Mouse (Mus musculus) frontal cortex, postnatal 25 days (tissue): ENCODE results near the gene Tmem151b.

Experiments used
- DNase-seq, 2 experiments: peaks; one replicate each; pipeline ENCODE4 v3.0.0; 2022; ENCODE audit warnings: low spot score in 2 of 2

Gene Tmem151b

DNA sequence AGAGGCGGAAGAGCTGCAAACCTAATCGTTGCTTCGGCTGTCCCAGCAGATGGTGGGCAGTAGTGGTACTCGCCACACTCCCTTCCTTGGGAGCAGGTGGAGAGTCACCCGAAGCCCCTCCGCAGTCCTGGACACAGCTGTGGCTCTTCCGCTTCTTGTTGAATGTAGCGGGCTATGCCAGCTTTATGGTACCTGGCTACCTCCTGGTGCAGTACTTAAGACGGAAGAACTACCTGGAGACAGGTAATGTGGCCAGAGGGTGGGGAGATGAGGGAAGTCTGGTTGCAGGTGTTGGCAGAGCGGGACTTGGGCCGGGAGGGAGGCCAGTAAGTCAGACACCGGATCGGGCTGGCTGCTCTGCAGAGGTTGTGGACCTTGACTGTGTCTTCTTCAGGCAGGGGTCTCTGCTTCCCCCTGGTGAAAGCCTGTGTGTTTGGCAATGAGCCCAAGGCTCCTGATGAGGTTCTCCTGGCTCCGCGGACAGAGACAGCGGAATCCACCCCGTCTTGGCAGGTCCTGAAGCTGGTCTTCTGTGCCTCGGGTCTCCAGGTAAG lies 15.1 kb upstream of the Tmem151b start:
- DNase-seq = no peak

DNA sequence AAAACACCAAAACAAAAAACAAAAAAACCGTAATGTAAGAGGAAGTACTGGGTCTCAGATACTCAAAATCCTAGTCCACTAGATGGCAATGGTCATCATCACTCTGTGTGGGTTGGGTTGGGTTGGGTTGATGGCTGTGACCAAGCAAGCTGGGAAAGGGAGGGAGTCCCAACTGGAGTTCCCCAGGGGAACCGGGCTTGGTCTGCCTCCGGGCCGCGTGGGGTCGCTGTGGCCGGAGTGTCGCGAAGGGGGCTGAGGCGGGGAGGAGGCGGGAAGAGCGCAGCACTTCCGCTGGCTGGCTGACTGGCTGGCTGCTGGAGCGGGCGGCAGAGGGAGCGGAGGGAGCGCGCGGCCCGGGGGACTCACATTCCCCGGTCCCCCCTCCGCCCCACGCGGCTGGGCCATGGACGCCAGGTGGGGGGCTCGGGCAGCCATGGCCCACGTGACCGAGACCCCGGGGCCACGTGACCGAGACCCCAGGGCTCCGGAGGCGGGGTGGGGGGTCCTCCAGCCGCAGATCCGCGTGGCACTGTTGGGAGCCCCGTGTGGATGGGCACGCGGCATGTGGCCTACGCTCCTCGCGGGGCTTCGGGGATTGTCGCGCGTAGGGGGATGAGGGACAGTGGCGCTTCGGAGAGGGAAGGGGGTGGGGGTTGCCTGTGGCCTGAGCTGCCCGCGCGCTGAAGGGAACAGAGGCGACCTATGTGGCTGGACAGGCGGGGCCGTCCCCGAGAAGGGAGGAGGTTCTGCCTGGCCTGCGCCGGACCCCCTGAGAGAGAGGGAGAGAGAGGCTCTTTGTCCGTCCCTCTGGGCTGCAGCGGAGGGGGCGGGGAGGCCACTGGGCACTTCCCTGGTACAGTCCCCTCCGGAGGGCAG lies 14.4 kb upstream of the Tmem151b start, which contains the start of gene Slc35b2:
TSS of gene Slc35b2 (plus strand) at position 220 of the 876 bp plus-strand sequence.
- DNase-seq = peak; percentile 71 to 80

DNA sequence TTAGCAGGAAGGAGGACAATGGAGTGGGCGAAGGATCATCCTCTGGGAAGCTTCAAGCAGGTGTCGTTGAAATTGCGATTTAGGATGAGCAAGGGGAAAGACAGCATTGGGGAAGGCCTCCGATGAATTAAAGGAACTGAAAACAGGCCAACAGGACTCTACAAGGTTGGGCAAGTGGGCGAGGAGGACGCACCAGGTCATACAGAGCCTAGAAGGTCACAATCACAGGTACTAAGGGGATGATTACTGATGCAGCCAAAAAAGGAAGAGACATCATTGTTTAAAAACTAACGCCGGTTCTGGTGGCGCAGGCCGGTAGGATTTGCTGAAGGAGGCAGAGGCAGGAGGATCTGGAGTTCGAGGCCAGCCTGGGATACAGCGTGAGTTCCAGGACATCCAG lies 13.7 kb upstream of the Tmem151b start:
- DNase-seq = no peak

DNA sequence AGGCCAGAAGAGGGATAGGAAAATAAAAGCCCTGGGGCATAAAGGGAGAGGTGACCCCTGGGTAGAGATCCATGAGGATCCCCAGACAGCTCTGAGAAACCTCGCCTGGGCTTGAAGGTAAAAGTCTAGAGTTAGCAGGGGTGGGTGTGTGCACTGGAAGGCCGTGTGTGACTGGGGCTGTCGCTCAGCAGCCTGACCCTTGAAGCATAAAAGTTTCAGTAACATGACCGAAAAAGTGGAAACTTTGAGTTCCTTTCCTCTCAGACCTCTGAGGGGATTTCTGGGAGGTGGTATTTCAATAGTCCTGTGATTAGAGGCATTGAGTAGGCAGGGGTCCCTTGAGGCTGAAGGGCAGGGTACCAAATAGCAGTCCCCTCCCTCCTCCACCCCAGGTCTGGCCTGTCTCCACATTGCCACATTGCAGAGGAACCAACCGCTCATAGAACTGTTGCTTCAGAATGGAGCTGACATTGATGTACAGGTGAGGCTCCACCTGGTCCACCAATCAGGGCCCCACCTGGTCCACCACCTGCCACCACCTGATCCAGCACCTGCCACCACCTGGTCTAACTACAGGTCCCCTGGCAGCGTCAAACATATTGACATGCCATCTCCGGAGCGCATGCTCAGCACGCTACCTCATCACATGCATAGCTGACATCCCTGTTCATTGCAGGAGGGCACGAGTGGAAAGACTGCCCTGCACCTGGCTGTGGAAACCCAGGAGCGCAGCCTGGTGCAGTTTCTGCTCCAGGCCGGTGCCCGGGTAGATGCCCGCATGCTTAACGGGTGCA lies 10.5 kb upstream of the Tmem151b start:
- no peak for DNase-seq

DNA sequence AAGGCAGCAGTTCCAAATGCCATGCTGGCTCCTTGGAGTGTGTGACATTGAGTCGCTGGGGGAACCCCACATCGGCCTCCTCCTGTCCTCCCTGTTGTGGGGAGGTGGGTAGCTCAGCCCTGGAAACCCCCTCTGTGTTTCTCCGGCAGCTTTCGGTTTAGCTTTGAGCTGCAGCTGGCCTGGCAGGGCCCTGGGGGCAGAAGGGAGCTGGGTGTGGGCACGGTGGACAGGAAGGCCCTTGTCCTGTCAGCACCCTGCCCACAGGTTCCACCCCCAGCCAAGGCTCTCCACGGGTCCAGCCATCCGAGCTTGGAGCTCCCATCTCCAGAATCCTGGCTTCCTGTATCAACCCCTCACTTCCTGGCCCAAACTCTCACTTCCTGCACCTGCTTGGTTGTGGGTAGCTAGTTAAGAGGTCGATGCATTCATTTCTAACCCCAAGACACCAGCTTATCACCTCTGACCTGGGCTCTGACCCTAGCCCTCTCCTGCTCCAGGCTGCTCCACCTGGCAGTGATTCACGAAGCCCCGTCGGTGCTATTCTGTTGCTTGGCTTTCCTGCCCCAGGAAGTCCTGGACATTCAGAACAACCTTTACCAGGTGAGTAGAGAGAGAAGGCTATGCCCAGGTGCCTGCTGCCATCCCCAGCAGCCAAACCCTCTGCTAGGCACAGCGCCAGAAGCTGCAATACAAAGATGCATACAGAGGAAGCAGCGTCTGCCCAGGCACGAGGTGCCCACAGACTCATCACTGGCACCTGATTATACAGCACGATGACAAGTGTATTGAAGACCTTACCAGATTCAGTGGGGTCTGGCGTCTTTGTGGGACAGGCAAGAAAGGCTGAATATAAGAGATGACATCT lies 8.8 kb upstream of the Tmem151b start:
- no peak for DNase-seq

DNA sequence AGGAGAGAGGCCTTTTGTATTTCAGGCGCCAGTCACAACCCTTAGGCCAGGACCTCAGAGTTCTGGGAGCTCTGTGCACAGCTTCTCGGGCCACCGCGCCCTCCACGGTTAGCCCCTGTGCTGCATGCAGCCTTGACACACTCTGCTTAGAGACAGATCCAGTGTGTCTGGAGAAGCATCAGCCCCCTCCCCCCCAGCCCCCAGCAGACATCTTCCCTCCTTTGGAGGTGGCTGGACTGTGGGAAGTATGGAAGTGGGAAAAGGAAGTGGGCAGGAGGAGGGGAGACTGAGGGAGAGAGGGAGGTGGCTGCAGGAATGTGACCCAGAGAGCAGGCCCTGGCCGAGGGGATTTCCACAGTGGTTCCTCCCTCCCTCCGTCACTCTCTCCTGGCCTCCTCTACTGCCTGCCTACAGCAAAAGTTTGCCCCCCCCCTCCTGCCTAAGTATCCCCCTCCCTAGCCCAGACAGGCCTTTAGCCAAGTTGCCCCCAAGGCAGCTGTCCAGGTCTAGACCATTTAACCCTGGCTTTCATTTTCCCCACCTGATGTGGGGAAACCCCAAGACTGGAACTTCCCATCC lies 7.9 kb upstream of the Tmem151b start:
- DNase-seq = no peak

DNA sequence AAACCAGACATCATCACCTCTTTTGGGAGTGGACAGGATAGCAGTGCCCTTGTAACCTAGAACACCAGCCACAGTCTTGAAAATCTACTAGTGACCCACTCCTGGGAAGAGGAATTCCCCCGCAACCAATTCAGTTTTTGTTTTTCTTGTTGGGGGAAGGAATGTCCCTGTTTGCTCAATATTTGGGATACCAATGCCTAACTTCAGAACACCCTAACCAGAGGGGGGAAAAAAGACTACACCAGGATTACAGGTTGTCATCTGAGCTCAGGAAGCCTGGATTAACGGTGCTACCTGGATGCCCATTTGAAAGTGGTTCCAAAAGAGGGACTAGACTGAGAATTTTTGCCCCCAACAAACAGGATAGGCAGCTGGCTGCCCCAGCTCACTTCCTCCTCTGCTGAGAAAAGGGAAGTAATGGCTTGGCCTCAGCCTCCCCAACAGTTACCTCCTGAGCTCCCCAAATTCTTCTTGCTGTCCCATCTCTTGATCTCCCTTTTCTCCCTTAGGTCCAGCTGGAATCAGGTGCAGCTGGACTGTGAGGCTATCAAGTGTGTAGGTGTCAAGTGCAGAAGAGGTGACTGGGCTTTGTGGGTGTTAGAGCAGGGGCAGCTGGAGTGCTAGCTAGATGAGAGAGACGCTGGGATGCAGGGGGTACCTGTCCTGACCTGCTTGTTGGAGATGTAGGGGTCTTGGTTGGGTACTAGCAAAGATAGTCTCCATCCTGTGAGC lies 7.2 kb upstream of the Tmem151b start:
- no peak for DNase-seq

DNA sequence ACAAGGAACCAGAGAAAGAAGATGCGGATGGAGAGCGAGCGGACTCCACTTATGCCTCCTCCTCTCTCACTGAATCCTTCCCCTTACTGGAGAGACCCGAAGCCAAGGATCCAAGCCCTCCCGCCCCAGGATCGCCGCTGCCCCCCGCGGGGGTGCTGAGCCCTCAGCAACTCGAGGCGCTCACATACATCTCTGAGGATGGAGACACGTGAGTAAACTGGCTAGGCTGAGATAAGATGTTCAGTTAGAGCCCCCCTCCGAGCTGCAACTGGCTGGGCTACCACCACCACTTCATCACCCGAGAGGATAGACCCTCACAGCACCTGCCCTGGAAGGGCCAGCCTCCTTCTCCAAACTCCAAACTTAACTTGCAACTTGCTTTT lies 6.6 kb upstream of the Tmem151b start:
- DNase-seq = no peak

DNA sequence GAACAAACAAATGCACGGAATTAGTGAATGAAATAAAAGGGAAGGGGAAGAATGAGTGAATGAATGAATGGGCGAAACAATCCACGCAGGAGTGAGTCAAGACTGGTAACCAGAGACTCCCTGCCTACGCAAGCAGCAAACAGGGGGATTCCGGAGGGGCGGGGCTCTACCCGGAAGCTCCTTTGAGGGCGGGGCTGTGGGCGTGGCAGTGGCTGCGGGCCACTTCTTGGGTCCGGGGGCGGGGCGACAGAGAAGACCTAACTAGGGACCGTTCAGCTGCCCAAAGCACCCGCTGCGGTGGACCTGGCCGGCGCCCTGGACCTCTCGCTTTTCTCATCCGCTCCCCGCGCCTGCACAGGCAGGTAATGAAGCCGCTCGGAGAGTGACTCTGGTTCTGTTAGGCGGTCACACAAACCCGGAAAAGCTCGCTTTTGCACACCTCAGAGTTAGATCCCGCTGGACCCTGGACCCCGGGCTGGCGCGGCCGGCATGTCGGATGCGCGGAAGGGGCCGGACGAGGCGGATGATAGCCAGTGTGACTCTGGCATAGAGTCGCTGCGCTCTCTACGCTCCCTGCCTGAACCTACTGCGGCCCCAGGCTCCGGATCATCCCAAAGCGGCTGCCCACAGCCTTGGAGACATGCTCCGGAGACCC lies 6.1 kb upstream of the Tmem151b start, which contains the start of gene Nfkbie:
TSS of gene Nfkbie (plus strand) at position 252 of the 655 bp plus-strand sequence.
- DNase-seq = peak; percentile 79 to 84

DNA sequence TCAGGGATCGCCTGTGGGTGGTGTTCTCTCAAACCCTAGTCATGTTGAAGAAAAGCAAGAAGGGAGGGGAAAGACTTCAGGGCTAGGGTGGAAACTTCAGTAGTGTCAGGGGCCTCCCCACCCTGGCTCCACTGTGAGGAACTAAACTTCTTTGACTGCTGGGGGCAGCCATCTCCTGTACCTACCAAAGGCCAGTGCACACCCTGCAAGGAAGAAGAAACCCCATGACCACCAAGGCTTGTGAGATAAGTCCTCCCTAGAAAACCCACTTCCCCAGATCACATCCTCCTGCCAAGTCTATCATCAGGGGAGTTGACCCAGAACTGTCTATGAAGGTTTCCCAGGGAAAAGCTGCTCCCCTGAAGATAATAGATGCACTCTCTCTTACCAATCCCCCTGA lies 4.9 kb upstream of the Tmem151b start:
- no peak for DNase-seq

DNA sequence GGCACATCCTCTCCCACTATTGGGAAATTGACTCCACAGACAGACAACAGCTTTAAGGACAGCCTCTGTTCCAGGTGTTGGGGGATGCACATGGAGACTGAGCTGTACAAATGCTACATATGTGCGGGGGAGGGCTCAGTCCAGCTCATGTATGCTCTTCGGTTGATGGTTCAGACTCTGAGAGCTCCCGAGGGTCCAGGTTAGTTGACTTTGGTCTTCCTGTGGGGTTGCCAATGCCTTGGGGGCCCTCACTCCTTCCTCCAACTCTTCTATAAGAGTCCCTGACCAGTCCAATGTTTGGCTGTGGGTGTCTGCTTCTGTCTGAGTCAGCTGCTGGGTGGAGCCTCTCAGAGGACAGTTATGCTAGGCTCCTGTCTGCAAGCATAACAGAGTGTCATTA lies 3.6 kb upstream of the Tmem151b start:
- DNase-seq = no peak

DNA sequence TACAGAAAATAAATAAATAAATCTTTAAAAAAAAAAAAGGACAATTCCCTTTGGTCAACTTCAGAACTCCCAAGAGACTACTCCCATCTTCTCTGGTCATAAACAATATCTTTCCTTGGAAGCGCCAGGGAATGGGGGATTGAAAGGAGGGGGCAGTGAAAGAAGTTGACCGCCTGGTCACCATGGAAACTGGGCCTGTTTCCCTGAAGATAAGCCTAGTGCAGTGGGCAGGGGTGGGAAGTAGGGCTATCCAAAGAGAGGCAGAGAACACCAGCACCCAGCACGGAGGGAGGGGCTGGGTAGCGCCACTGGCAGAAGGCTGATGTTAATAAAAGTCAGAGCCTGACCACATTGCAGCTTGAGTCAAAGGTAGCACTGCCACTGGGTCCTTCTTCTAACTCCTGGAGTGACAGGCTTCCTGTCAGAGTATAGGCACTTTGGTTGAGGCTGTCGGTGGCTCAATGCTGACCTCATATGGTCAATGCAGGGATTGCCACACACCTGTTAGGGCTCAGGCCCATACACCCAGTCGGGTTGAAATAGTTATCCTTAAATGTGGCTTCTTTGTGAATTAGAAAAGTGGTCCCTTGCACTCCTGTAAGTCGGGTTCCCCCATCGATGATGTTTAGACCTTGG lies 2.5 kb upstream of the Tmem151b start:
- peak; percentile 80 to 85 for DNase-seq

DNA sequence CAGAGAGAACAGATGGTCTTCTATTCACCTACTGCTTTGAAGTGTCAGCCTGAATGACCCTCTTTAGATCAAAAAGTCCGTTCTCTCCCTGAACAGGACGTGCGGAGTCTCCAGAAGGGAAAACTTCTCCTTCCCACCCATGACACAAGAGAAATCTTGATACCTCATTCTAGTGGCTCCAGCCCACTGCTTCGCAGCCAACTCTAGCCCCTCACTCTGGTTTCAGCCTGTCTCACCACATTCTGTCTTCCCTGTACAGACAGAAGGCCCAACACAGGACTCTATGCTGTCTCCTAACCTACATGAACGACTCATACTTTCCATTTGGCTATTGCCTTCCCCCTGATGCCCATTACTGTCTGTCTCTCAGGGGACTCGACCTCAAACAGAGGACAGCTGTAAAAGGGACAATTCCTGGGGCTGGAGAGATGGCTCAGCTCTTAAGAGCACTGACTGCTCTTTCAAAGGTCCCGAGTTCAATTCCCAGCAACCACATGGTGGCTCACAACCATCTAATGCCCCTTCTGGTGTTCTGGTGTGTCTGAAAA lies 1.8 kb upstream of the Tmem151b start:
- DNase-seq = no peak

DNA sequence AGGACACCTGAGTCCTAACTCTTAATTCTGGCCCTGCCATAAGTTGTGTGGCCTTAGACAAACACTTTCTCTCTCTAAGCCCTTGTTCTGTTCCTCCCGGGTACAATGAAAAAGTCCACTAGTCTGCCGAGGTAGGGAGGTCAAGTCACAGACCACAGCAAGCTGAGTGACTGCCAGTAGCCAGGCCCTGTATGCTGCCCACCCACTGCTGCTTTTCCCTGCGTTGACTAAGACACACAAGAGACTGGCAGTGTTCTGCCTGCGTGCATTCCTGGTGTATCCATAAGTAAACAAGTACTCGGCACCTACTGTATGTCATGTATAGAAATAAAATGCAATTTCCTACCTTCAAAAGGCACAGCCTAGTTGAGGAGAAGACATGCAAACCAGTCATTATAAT lies 776 bp upstream of the Tmem151b start:
- DNase-seq = no peak

DNA sequence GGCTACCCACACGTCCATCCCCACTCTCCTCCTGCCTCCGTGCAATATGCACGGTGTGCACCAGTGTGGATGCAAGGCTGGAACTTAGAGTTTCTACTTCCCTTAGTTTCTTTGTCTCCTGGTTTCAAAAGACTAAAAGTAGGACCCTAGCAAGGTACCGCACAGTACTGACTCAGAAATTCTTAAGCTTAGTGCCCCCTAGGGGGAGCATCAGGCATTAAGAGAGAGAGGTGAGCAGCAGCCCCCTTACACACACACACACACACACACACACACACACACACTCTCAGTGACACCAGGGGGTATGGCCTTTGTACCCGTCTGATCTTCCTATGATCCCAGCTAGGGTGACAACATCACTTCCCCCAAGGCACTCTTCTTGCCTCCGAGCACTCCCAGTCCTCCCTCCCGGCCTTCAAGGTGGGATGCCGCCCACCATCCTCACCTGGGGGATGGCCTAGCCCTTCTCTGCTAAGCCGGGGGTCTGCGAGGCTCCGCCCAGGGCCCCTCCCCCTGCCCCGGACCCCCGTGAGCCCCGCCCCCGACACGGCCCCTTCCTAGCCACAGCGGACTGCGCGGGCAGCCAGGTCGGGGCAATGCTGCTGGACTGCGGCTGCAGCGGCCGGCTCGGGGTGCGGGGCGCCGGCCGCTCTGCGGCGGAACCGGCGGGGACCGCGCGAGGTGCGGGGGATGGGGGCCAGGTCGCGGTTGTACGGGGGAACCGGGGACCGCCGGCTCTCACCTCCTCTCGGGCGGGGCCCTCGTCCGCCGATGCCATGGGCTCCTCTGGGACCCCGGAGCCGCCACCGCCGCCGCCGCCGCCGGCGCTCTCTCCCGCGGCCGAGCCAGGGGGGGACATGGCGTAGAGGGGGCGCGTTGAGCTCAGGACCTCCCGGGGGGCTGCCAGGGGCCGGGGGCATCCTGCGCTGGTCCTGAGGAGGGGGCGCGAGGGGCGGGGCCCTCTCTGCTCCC lies 650 bp downstream of the Tmem151b start:
- DNase-seq = no peak

DNA sequence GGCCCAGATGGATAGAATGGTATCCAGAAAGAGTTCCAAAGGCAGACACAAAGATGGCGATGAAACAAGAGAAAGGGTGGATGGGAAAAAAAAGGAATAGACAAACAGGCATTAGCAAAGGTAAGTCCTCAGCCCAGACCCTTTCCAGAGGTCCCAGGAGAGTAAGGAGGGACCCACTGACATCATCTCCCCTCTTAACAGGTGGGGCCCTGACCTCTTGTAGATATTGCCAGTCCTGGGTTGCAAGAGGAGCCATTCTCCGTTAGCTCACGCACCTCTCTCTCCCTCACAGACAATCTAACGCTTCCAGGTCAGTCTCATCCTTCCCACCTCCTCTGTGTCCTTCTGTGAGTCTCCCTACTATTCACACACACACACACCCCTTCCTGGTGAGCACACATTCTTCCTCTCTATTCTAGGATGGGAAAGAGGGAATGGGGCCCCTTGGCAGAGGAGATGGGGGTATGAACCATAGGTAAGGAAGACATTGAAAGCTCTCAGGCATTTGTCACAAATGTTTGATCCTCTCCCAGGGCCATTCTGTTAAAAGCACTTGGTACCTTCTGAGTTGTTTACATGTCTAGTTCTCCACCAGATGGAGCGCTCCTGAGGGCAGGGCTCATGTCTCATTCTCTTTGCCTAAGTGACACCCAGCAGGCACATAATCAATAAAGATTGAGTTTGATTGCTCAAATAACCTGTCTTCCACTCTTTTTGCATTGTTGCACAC lies 1.9 kb downstream of the Tmem151b start:
- no peak for DNase-seq

DNA sequence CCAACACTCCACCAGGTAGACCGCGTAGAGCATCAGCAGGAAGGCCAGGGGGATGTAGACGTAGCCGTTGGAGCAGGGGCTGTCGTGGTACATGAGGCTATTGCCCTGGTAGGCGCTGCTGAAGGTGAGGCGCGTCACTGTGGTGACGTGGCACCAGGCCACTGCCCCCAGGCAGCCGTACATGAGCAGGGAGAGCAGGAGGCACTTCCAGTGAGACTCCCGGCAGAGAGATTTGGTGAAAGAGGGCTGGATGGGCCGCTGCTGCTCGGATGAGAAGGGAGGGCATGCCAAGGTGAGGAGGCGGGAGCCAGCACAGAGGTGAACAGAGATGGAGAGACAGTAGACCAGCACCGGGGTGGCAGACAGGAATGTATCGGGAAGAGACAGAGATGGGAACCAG lies 2.5 kb downstream of the Tmem151b start:
- DNase-seq = no peak
